Mouse (Mus musculus) brain, embryonic 14.5 days (tissue): ENCODE data around the gene Gale. TPM values are rescaled to one million over a fixed set of nuclear protein-coding genes. Genes with fewer than 3 reads are reported as not detected.
"Not testable (repeated sequence)": the region's sequence is repeated elsewhere in the genome, so short reads cannot be mapped to it uniquely, and the experiment has no call there.

Source experiments
- DNase-seq: peaks from one replicate; pipeline ENCODE4 v3.0.0-alpha.2; 2011; ENCODE audit warnings: low read depth
- CTCF ChIP-seq: fragments of 200-500 bp; IDR thresholded peaks from 2 replicates; pipeline ENCODE4 v1.5.1; 2012; ENCODE audit warnings: inconsistent platforms, mild to moderate bottlenecking, moderate library complexity, borderline replicate concordance; ENCODE audit not compliant: insufficient read depth, insufficient read length; ENCODE audit errors: extremely low read depth
- POLR2A ChIP-seq: fragments of 200-500 bp; IDR thresholded peaks from 2 replicates; pipeline ENCODE4 v1.6.1; 2012; ENCODE audit warnings: mild to moderate bottlenecking, inconsistent platforms, borderline replicate concordance; ENCODE audit not compliant: poor library complexity, insufficient read depth, insufficient read length, severe bottlenecking; ENCODE audit errors: extremely low read depth
- polyA plus RNA-seq: library from polyadenylated mRNA; depleted of rRNA; stranded (reverse); fragments of >200 nt; gene quantifications from 2 replicates; pipeline ENCODE4 v1.2.3, GENCODE M21; 2012

Gale gene
- polyA plus RNA-seq, 1 experiment, result 36.3 TPM

DNA sequence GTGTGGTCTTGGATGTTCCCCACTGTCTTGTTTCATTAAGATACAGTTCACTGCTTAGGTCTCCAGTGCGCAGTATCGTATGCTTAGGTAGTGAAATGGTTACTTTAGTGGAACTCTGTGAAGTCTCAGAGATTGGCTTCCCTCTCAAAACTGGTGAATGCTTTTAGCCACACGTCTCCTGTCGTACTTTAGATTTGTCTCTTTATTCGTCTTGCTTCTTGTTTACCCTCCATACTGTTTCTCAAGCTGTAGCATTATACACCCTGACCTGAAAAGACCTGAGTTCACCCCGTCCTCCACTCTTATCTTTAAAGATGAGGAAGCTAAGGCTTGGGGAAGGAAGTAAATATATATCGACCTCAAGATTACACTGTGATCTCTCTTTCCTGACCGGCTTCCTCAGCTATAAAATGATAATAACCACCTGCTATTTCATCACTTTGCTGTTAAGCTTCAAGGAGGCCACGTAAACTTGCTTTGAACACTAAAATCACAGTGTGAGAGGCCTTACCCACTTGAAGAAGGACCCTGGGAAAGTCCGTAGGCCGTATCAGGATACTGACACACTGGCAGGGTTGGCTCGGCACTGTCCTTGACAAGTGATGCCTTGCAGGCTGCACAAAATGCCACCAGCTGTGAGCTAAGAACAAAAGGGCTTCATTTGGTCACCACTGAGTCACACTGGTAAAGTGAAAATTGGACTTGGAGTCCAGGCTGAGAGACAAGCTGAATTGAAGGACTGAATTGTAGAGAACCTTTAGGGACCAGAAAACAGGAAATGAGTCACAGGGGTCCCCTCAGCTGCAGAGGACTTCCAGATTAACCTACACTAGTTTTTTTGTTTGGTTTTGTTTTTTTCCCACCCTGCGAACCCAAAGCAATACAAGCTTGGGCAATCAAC lies 9.6 kb downstream of the Gale start:
- no peak for DNase-seq

DNA sequence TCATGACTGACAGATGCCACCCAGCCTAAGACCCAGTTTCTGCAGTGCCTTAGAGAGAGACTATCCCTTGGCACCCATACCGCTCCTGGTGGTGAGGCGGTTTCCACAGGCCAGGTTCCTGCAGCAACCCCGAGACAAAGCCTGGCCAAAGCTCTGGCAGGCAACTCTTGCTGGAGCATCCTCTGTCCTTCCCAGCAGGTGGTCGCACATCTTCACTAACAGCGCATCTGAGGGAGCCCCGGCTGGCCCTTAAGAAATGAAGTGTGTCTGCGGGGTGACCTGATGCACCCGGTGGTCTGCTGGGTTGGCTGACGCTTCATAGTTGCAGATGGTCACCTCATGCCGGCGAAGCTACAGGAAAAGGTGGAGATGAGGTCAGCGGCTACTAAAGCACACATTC lies 12.6 kb downstream of the Gale start:
- TF ChIP-seq CTCF (no peak), POLR2A (no peak)

More for the DNA sequence above, 9.6 kb downstream of the Gale start:
- TF ChIP-seq CTCF (no peak), POLR2A (no peak)

DNA sequence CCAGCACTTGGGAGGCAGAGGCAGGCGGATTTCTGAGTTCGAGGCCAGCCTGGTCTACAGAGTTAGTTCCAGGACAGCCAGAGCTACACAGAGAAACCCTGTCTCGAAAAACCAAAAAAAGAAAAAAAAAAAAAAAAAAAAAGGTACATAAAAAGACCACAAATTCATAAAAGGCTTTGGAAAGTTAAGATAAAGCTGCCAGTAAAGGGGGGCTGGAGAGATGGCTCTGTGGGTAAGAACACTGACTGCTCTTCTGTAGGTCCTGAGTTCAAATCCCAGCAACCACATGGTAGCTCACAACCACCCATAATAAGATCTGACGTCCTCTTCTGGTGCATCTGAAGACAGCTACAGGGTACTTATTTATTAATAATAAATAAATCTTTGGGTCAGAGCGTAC lies 16.7 kb downstream of the Gale start:
- DNase-seq, result not testable (repeated sequence)

More for the DNA sequence above, 12.6 kb downstream of the Gale start:
- DNase-seq, result no peak

DNA sequence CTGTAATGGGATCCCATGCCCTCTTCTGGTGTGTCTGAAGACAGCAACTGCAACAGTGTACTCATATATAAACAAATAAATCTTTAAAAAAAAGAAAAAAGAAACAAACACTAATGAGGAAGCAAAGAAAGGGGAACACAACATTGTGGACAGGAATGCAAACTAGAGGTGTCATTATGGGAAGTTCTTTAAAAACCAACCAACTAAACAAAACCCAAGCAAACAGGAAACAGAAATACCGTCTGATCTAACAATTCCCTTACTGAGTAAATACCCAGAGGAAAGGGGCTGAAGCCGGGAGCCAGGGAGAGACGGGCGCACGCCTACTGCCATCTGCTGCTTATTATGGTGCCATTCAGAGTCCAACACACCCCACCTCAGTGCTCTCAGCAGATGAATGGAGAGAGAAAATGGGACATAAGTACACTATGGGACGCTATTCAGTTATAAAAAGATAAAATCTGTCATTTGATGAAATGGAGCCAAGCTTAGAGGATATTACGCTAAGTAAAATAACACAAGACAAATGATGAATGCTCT lies 18.1 kb downstream of the Gale start:
- peak; percentile 52 for DNase-seq
- TF ChIP-seq CTCF (no peak), POLR2A (no peak)

DNA sequence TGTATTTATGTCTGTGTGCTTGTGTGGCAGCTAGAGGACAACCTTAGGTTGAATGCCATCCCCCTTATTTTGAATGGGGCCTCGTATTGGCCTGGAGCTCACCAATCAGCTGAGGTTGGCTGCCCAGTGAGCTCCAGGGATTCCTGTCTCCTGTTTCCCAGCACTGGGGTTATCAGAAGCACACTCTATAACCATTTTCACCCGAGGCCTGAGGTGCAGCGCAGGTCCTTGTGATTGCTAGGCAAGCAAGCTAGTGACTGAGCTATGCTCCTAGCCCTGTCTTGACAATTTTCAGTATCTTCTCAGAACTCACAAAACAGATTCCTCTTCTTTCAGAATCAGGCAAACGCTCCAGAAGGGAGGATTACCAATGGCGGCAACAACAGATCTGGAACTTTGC lies 21.0 kb downstream of the Gale start:
- no peak for DNase-seq
- TF ChIP-seq CTCF (no peak), POLR2A (no peak)

DNA sequence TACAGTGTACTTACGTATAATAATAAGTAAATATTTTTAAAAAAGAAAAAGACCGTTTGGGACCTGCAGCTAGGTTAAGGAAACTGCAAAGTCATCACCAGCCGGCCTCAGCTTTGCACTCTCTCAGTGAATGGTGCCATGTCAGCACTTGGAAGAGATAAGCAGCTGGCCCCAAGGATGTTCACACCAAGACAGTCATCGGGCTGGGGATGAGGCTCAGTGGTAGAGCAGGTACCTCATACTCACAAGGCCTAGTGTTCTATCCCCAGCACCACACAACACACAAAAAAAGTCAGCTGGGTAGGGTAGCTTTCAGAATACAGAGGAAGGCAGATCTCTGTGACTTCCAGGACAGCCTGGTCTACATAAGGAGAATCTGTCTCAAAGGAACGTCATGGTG lies 21.7 kb downstream of the Gale start:
- TF ChIP-seq CTCF (no peak), POLR2A (no peak)
- DNase-seq, result no peak

DNA sequence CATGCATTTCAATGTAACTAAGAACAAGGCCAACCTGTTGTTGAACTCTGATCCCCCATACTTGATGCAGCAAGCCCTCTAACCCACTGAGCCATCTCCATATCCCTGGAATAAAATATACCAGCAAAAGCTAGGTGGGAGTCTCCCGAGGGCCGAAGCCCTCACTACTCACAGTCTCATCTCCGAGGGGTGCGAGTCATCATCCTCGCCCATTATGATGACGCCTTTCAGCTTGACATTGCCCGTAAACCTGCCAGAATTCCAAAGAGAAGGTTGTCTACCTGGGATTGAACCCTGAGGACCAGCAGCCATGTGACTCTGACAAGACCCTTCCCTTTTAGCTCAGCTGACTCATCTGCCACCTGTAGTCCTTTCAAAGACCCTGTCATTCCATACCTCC lies 22.2 kb downstream of the Gale start:
- no peak for TF ChIP-seq CTCF
- no peak for TF ChIP-seq POLR2A
- DNase-seq, result no peak

DNA sequence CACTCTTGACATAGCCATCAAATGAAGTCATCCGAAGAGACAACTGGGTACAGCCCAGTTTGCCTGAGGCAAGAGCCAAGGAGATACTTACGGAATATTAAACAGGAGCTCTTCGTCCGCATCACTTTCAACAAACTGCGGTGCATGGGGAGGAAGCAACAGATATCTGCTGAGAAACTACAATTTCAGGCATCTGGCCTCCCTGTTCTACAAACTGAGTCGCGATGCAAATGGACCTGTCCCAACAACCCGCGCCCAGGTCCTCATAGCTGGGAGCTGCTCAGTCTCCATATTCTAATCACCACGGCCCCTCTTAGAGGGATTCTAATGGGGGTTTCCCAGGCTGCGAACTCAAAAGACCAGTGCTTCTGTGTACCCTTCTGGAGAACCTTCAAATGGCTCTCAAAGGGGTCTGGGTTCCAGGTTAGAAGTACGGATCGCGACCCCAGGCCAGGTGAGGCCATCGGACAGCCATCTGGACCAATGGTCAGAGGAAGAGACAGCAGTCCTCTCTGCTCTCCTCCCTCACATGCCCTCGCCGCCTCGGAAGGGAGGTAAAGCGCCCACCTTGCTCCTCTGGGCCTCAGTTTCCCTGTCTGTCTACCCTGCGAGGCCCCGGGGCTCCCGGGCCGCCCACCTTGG lies 22.9 kb downstream of the Gale start:
- TF ChIP-seq POLR2A, result no peak
- TF ChIP-seq CTCF, result no peak
- peak; percentile 19 for DNase-seq

DNA sequence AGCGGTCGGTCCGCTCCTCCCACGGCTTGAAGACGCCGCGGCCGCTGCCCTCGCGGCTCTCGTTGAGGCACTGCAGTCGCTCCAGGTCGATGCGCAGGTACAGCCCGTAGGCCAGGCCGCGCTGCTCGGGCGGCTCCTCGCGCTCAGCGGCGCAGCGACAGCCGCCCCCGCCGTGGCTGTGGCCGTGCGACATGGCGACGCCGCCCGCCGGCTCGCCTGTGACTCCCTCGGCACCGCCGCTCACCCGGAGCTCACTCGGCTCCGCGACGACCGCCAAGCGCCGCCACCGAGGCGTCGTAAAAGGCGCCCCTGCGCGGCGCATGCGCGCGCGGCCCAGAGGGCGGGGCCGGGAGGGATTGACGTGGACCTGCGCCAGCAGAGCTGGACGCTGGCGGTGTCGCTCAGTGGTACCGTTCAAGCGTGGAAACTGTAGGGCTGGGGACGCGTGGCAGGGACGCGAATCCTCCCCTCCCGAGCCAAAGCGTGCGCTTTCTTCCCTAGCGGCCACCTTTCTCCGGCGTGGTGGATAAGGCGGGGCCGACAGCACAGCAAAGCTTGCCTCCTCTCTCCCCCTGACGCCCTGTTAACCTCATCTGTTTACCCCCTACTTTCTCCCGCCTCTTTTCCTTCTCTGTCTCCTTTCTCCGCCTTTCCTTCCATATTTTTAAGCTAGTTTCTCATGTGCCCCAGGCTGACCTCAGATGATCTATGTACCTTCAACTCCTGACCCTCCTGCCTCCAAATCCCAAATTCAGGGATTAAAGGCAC lies 23.6 kb downstream of the Gale start, which contains the start of gene Pithd1:
Gene Pithd1 (minus strand): TSS at position 322 of the 768 bp plus-strand sequence.
- DNase-seq, result peak; percentile 97
- peak; percentile 96 for TF ChIP-seq POLR2A
- no peak for TF ChIP-seq CTCF

DNA sequence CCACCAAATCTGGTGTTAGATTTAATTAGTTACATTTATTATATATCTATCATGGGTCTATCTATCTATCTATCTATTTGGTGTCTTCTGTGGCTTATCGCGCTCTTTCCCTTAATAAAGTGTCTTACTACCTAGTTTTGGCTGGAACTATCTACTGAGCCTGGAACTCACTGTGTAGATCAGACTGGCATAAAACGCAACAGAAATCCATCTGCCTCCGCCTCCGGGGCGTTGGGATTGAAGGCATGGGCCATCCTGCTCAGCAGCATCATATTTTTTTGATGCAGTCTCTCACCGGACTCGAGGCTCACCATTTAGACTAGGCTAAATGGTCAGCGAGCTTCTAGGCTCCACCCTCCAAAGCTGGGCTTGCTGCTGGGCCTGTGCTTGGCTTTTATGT lies 24.2 kb downstream of the Gale start:
- TF ChIP-seq CTCF (no peak), POLR2A (no peak)
- no peak for DNase-seq

DNA sequence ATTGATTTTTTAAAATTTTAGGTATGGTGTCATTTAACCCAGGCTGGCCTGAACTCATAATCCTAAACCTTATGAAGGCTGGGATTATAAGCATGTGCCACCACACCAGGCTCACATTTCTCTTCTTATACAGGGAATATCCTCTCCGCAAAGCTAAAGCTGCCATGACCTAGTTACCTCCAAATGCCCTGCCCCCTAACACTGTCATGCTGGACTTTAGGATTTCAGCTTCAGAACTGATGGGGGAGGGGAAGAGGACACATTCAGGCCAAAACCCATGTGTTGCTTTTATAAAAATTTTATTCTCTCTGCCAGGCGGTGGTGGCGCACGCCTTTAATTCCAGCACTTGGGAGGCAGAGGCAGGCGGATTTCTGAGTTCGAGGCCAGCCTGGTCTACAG lies 30.4 kb downstream of the Gale start:
- TF ChIP-seq CTCF (no peak), POLR2A (no peak)
- DNase-seq, result no peak
